Mouse (Mus musculus): Measurements from ENCODE around the gene Hbs1l.

DNA sequence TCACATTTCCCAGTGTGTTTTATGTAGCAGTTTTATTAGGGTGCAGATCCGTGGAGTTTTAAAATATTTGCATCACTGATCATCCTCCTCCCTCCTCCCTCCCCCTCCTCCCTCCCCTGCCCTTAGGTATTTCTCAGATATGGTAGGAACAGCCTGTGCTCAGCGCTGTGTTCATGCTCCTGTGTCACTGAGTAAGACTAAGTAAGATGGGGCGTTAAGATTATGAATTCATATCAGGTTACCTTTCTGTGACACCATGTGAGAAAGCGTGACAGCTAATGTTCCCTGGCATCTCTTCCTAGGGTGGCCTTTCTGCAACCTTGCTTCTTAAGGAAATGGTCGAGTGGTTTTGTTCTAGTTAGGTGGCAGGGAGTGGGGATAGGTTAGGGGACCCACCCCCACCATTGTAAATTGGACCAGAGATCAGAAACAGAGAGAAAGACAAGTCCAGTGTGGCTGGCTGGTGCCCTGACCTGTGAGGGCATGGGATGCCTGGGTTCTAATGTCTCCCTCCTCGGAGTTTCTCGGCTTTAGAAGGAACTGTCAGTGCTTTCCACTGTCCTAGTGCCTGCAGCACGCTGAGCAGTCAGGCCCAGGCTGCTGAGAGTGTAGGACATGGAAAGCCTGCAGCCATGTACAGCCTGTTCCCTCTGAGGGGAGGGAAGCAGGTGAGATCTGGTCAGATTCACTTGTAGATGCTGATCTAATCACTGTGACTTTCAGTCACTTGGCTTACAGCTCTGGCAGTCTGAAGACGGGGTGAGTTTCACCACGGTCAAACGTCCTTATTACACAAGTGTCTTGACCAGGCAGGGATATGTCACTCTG lies 110.1 kb downstream of the Hbs1l start:
- TF ChIP-seq POLR2A (IDR thresholded peaks at IDR 0.05; ENCODE audit: control insufficient read depth in 1 of 2, insufficient read depth in 1 of 2, low read depth in 1 of 2, low read length in 2 of 2, poor library complexity in 1 of 2) (no peak), CTCF (IDR thresholded peaks at IDR 0.05 in 2 of 3, conservative IDR thresholded peaks at IDR 0.05 in 1 of 3; ENCODE audit: control insufficient read depth in 1 of 3, insufficient read depth in 1 of 3, low read depth in 2 of 3, low read length in 3 of 3, poor library complexity in 1 of 3, severe bottlenecking in 1 of 3) (no peak), KAT2A (conservative IDR thresholded peaks at IDR 0.05; ENCODE audit: low read depth, low read length) (no peak), RAD21 (IDR thresholded peaks at IDR 0.05; ENCODE audit: low read depth, low read length) (no peak), USF1 (IDR thresholded peaks at IDR 0.05; ENCODE audit: low read depth, low read length) (no peak)

Data from MEL (cell line).